ENCODE assay signal across 20 mouse cellular contexts in genomic region chr2:56959695-56960094, GRCm38 (mm10).
DNase-seq lines count a peak whose midpoint lies in the region; ATAC-seq and TF ChIP-seq lines count a peak whose summit lies in the region.
"Had no signal": no experiment of that assay in that cellular context is flagged by ENCODE, and none has a peak within 500 bp of the region (broad histone marks: within the 10 kb centered on the region; RNA-seq: fewer than 3 reads in every experiment).

No protein-coding gene starts in this region.

- H3K4me2 ChIP-seq in forebrain, embryonic 13.5 days = peak overlapping the region; percentile 22; the same call in 1 of the 2 replicates
- H3K4me2 ChIP-seq in forebrain, embryonic 11.5 days (ENCODE audit: low read depth, low read length, severe bottlenecking) = no peak overlapping the region
- H3K4me2 ChIP-seq in midbrain, embryonic 13.5 days (replicated peaks) = no peak overlapping the region
- H3K4me2 ChIP-seq: embryonic facial prominence, embryonic 15.5 days; intestine, embryonic 15.5 days; kidney, embryonic 15.5 days; liver, embryonic 15.5 days had no signal

- H3K9me3 ChIP-seq in forebrain, embryonic 13.5 days (replicated peaks) = no peaks in the 10 kb centered on the region
- no peaks in the 10 kb centered on the region for H3K9me3 ChIP-seq in forebrain, embryonic 11.5 days (ENCODE audit: control insufficient read depth, low read length)
- H3K9me3 ChIP-seq in midbrain, embryonic 13.5 days = no peaks in the 10 kb centered on the region
- H3K9me3 ChIP-seq: embryonic facial prominence, embryonic 15.5 days; heart, embryonic 10.5 days; intestine, embryonic 15.5 days; kidney, embryonic 15.5 days; liver, embryonic 15.5 days had no signal

- peak; percentile 62; the same call in 1 of the 2 replicates for ATAC-seq in forebrain, embryonic 13.5 days
- ATAC-seq in forebrain, embryonic 11.5 days (replicated peaks; ENCODE audit: low FRiP score) = no peak; the same call in 1 of the 2 replicates
- peak; percentile 68 for ATAC-seq in midbrain, embryonic 13.5 days
- ATAC-seq in granulocyte monocyte progenitor cell, adult 5-6 weeks (replicated peaks; ENCODE audit: poor library complexity, severe bottlenecking) = no peak
- ATAC-seq: intestine, embryonic 15.5 days; lung, postnatal 0 days had no signal

- no peak for TF ChIP-seq CTCF in cerebellum, adult 2 months (IDR thresholded peaks at IDR 0.05; ENCODE audit: borderline replicate concordance, insufficient read depth, low read depth, low read length)

- TF ChIP-seq POLR2A in cerebellum, adult 2 months (IDR thresholded peaks at IDR 0.05; ENCODE audit: borderline replicate concordance, insufficient read depth, low read length) = no peak

- 22% methylated on average over 4 of the region's 4 CpGs for WGBS in forebrain, embryonic 13.5 days
- WGBS in forebrain, embryonic 11.5 days = 38% methylated on average over 4 of the region's 4 CpGs
- WGBS in midbrain, embryonic 13.5 days = 43% methylated on average over 4 of the region's 4 CpGs
- WGBS in cerebellum, adult 2 months = 43% methylated on average over 4 of the region's 4 CpGs

- peaks cover 10% of the 10 kb centered on the region for H3K4me1 ChIP-seq in forebrain, embryonic 13.5 days
- no peaks in the 10 kb centered on the region for H3K4me1 ChIP-seq in forebrain, embryonic 11.5 days (replicated peaks; ENCODE audit: control insufficient read depth, insufficient read depth, low read length)
- H3K4me1 ChIP-seq in midbrain, embryonic 13.5 days (replicated peaks) = peaks cover 7% of the 10 kb centered on the region; the same call in 1 of the 2 replicates
- no peaks in the 10 kb centered on the region for H3K4me1 ChIP-seq in cerebellum, adult 2 months (ENCODE audit: control insufficient read depth, insufficient read depth, low read length)
- H3K4me1 ChIP-seq: embryonic facial prominence, embryonic 15.5 days; heart, embryonic 10.5 days; intestine, embryonic 15.5 days; kidney, embryonic 15.5 days; liver, embryonic 15.5 days had no signal

- no peak overlapping the region for H3K27ac ChIP-seq in forebrain, embryonic 13.5 days
- no peak overlapping the region for H3K27ac ChIP-seq in forebrain, embryonic 11.5 days (ENCODE audit: low read depth, low read length)
- H3K27ac ChIP-seq in midbrain, embryonic 13.5 days = 0 out of 2 replicates have a peak overlapping the region, but pooled peaks have one; percentile 8
- H3K27ac ChIP-seq in cerebellum, adult 2 months (ENCODE audit: insufficient read depth, low read length) = no peak overlapping the region
- H3K27ac ChIP-seq: embryonic facial prominence, embryonic 15.5 days; heart, embryonic 10.5 days; intestine, embryonic 15.5 days; kidney, embryonic 15.5 days; layer of hippocampus, adult 2 months; liver, embryonic 15.5 days had no signal

- no peak overlapping the region for H3K4me3 ChIP-seq in forebrain, embryonic 13.5 days
- H3K4me3 ChIP-seq in forebrain, embryonic 11.5 days (ENCODE audit: low read depth, low read length) = no peak overlapping the region
- no peak overlapping the region for H3K4me3 ChIP-seq in midbrain, embryonic 13.5 days (replicated peaks)
- no peak overlapping the region for H3K4me3 ChIP-seq in cerebellum, adult 2 months (replicated peaks; ENCODE audit: insufficient read depth, low read depth, low read length)
- H3K4me3 ChIP-seq: embryonic facial prominence, embryonic 15.5 days; heart, embryonic 10.5 days; intestine, embryonic 15.5 days; kidney, embryonic 15.5 days; layer of hippocampus, adult 2 months; liver, embryonic 15.5 days had no signal

- H3K27me3 ChIP-seq in forebrain, embryonic 13.5 days = no peaks in the 10 kb centered on the region
- no peaks in the 10 kb centered on the region for H3K27me3 ChIP-seq in forebrain, embryonic 11.5 days (ENCODE audit: control insufficient read depth, insufficient read depth, low read length)
- no peaks in the 10 kb centered on the region for H3K27me3 ChIP-seq in midbrain, embryonic 13.5 days
- H3K27me3 ChIP-seq in cerebellum, adult 2 months (ENCODE audit: control insufficient read depth, insufficient read depth, low read length) = no peaks in the 10 kb centered on the region
- H3K27me3 ChIP-seq: embryonic facial prominence, embryonic 15.5 days; intestine, embryonic 15.5 days; kidney, embryonic 15.5 days; liver, embryonic 15.5 days had no signal

- no peaks in the 10 kb centered on the region for H3K36me3 ChIP-seq in forebrain, embryonic 13.5 days (ENCODE audit: poor library complexity, severe bottlenecking)
- no peaks in the 10 kb centered on the region for H3K36me3 ChIP-seq in forebrain, embryonic 11.5 days (ENCODE audit: control insufficient read depth, insufficient read depth, low read length)
- no peaks in the 10 kb centered on the region for H3K36me3 ChIP-seq in midbrain, embryonic 13.5 days
- H3K36me3 ChIP-seq: embryonic facial prominence, embryonic 15.5 days; heart, embryonic 10.5 days; intestine, embryonic 15.5 days; kidney, embryonic 15.5 days; liver, embryonic 15.5 days had no signal

- DNase-seq in forebrain, embryonic 11.5 days (ENCODE audit: low spot score) = no peak
- peak; percentile 10 for DNase-seq in forelimb bud, embryonic 11.5 days (ENCODE audit: low read depth, low spot score)
- peak; percentile 50 for DNase-seq in retina, embryonic 14.5 days (ENCODE audit: low spot score)
- no peak for DNase-seq in gastrocnemius, postnatal 25 days
- DNase-seq in cerebellum, adult 2 months = no peak
- DNase-seq: cerebellum, postnatal 14 days; embryo, embryonic 11 days; gastrocnemius, postnatal 14 days; heart, postnatal 10 days; thymus, postnatal 25 days had no signal

- H3K9ac ChIP-seq in forebrain, embryonic 13.5 days = no peak overlapping the region
- H3K9ac ChIP-seq in forebrain, embryonic 11.5 days (ENCODE audit: low read length) = no peak overlapping the region
- no peak overlapping the region for H3K9ac ChIP-seq in midbrain, embryonic 13.5 days (replicated peaks)
- H3K9ac ChIP-seq: embryonic facial prominence, embryonic 15.5 days; intestine, embryonic 15.5 days; kidney, embryonic 15.5 days; liver, embryonic 15.5 days had no signal

Comparison
In these comparisons a context has a peak if more than half of its experiments do, and no peak if none do; other contexts are left out.
1. ATAC-seq: peak in forebrain, embryonic 13.5 days (single experiment) and midbrain, embryonic 13.5 days (single experiment); none in forebrain, embryonic 11.5 days (single experiment) and granulocyte monocyte progenitor cell, adult 5-6 weeks (single experiment).
2. DNase-seq: peak in forelimb bud, embryonic 11.5 days (single experiment) and retina, embryonic 14.5 days (single experiment); none in forebrain, embryonic 11.5 days (single experiment), gastrocnemius, postnatal 25 days (single experiment) and cerebellum, adult 2 months (0 of 2).